Mouse (Mus musculus) left cerebral cortex, postnatal 4 days (tissue): ENCODE data around the gene Gm20388. TPM values are rescaled to one million over a fixed set of nuclear protein-coding genes. Genes with fewer than 3 reads are reported as not detected.

Source experiments
- DNase-seq: peaks from one replicate; pipeline ENCODE4 v3.0.0-alpha.2; 2022
- intact Hi-C: fragments of 180-260 bp; cut with DNase I; formaldehyde crosslinking; loops from one replicate; pipeline ENCODE4 v1.15.1; 2025
- total RNA-seq, 2 experiments: library from RNA; stranded (reverse); gene quantifications; 2 replicates each; pipeline ENCODE4 v1.2.3; 2021

The Gm20388 gene
- total RNA-seq, 2 experiments from 2014 or later = 6.5 to 12.8 TPM

- DNase-seq = no peak
- intact Hi-C loops = no loop called here
These were observed 1092.4 kb downstream of the Gm20388 start for GRCm38 (mm10) chr8:121002871-121003539.

DNA sequence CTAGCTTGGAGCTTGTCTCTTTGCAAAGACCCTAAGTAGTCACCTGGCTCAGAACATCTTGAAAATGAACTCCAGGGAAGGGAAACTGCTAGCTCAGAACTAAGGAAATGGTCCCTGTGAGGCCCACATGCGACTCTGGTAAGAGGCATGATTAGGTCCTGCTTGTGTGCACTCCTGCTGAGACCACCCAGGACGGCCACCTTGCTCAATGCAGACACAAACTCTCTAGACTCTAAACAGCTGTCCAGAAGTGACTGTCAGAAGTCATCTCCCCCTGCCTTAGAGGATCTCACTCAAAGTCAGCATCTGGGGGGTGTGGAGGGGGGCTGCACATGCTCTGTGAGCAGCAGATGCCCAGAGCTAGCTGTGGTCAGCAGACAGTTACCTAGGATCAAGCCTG lies 1093.0 kb downstream of the Gm20388 start:
- intact Hi-C loops = no loop called here
- no peak for DNase-seq

DNA sequence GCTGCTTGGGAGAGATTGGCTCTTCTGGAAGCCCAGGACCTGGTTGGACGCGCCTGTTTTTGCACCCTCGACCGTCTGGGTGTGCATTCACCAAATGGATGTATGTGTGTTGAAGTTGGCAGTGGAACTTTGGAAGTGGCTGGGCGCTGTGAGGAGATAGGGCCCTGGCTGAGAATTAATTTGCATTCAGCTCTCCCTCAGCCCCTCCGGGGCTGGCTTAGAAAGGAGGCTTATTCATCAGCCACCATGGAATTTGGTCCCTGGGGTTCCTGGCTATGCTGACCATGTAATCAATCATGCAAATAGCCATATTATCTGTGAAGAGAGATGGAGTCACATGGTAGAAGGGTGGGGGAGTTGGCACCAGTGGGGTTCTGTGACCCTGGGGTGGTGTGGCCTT lies 1102.7 kb downstream of the Gm20388 start:
- peak; percentile 24 for DNase-seq
- intact Hi-C loops = no loop called here

DNA sequence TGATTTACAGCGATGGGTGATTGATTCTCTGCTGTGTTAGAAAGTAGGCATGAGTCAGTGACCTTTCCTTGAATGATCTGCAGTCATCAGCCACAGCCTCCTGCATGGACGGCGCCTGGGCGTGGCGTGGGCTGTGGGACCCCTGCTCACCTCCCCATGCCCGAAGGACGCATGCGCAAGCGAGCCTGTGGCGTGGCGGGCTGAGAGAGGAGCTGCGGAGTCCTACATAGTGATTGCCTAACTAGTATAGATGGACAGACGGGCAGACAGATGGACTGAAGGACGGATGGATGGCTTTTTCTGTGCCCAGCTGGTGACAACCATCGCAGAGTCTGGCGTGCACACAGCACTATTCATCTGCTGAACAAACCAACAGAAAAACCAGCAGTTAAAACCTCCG lies 1106.0 kb downstream of the Gm20388 start:
- intact Hi-C loops = no loop called here
- no peak for DNase-seq

- no peak for DNase-seq
- intact Hi-C loops = no loop called here
These were observed 1107.6 kb downstream of the Gm20388 start for GRCm38 (mm10) chr8:121018236-121018635.

GRCm38 (mm10) chr8:121021488-121021887 lies 1110.8 kb downstream of the Gm20388 start:
- intact Hi-C loops = no loop called here
- no peak for DNase-seq

DNA sequence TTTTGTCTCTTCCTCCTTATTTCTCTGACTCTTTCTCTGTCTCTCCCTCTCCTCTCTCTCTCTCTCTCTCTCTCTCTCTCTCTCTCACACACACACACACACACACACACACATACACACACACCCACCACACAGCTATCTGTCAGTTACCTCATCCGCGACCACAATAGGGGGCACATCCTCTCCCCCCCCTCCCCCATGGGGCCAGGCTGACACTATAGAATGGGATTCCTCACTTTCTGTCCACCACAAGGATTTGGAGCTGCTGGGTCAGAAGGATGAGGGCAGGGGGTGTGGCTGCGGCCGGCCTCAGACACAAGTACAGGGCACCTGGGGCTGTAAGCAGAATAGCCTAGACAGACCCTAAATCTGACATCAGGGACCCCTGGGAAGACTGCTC lies 1112.4 kb downstream of the Gm20388 start:
- intact Hi-C loops = no loop called here
- no peak for DNase-seq

GRCm38 (mm10) chr8:121023736-121024135 lies 1113.1 kb downstream of the Gm20388 start:
- DNase-seq = no peak
- intact Hi-C loops = no loop called here

- intact Hi-C loops = no loop called here
- DNase-seq = no peak
These were observed 1114.8 kb downstream of the Gm20388 start for GRCm38 (mm10) chr8:121025486-121025885.

DNA sequence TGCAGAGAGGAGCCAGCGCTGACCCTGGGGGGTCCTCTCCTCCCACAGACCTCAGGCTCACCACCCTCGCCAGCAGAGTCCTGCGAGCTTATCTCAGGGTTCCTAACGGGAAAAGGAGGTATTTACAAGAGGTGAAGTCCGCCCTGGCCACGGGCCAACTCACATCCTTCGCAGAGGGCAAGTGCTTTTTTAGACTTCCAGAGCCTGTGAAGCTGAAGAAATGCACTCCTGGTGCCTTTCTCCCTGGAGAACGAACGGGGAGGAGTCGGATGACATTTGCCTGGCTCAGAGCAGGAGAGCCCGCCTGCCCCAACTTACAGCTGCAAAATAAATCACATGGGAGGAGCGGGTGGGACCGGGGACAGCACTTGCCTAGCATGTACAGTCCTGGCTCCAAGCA lies 1117.1 kb downstream of the Gm20388 start:
- DNase-seq = peak; percentile 35

DNA sequence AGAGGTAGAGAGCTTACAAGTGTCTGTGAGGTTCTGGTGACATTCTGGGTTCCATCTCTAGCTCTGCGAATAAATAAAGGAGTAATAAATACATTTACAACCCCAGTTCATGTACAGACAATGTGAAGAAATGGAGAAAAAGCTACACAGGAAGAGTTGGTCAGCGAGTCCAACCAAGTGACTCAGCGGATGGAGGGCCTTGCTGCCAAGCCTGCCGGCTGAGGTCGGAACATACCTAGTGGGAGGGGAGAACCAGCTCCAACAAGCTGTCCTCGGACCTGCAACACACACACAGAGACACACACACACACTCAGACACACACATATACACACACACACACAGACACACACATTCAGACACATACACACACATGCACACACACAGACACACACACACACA lies 1118.4 kb downstream of the Gm20388 start:
- intact Hi-C loops = no loop called here

More for the DNA sequence above, 1117.1 kb downstream of the Gm20388 start:
- intact Hi-C loops = no loop called here

DNA sequence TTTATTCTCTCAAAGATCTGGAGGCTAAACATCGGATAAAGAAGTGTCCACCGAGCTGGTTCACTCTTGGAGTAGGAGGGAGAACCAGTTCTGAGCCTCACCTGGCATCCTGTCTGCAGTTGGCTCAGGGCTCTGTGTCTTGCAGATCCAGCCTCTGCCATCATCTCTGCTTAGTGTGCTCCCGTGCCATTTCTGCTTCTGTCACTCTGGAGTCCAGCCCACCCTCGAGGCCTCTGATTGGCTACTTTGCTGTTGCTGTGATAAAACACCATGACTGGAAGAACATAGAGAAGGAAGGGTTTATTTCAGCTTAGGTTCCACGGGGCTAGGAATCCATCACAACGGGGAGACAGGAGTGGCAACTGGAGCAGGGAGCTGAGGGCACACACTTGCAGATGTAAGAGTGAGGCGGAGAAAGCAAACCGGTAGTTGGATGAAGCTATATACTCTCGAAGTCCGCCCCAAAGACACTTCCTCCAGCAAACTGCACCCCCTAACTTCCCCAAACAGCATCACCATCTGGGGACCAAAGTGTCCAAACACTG lies 1119.9 kb downstream of the Gm20388 start:
- peak; percentile 46 for DNase-seq
- intact Hi-C loops = no loop called here

More for the DNA sequence above, 1118.4 kb downstream of the Gm20388 start:
- DNase-seq = no peak

DNA sequence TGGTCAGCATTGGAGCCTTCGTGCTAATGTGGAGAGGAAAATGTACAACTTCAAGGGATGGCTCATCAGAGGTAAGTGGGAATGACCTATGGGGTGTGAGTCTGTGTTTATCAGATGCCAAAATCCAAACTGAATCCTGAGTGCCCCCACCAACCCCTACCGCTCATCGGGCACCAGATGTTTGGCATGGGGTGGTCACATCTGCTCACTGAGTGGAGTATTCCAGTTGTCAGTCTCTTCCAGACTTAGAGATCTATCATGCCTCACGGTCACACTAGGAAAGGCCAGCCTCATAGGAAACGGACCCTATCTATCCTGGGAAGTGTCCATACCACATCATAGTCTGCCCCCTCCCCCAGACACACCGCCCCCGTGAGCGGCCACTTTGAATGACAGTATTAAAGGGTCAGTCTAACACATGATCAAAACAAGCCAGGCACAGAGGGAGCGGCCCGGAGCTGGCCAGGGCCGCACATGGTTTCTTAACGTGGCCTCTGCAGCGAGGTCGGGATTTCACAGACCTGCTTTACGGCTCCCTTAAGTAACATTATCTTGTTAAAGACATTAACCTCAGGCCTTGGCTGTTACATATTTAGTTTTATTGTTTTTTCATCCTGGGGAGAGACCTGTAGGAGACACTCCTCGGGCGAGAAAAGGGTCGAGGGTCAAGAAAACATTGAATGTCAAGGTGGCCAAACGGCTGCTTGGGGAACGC lies 1122.8 kb downstream of the Gm20388 start:
- no peak for DNase-seq

GRCm38 (mm10) chr8:121035611-121036010 lies 1125.0 kb downstream of the Gm20388 start:
- no peak for DNase-seq
- intact Hi-C loops = no loop called here

More for the DNA sequence above, 1122.8 kb downstream of the Gm20388 start:
- intact Hi-C loops = no loop called here

GRCm38 (mm10) chr8:121043719-121044440 lies 1133.2 kb downstream of the Gm20388 start:
- no peak for DNase-seq
- intact Hi-C loops = no loop called here

DNA sequence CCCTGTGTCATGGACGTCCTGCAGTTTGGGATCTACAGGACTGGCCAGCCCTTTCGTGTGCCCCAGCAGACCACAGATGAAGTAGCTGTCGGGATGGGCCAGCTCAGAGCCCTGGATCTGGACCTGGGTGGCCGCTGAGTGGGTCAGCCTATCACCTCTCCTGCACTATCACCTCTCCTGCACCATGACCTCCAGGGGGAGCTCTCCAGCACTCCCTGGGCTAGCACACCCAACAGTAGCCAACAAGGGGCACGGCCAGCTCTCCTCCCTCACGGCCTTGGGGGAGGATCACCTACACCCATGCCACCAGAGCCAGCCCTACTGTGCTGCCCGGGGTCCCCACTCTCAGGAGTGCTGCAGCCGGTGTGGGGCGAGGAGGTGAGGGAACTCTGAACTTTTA lies 1136.8 kb downstream of the Gm20388 start:
- intact Hi-C loops = no loop called here
- no peak for DNase-seq

GRCm38 (mm10) chr8:121058081-121058480 lies 1147.4 kb downstream of the Gm20388 start:
- intact Hi-C loops = no loop called here
- DNase-seq = no peak

- intact Hi-C loops = no loop called here
- no peak for DNase-seq
These were observed 1148.5 kb downstream of the Gm20388 start for GRCm38 (mm10) chr8:121059098-121059497.

DNA sequence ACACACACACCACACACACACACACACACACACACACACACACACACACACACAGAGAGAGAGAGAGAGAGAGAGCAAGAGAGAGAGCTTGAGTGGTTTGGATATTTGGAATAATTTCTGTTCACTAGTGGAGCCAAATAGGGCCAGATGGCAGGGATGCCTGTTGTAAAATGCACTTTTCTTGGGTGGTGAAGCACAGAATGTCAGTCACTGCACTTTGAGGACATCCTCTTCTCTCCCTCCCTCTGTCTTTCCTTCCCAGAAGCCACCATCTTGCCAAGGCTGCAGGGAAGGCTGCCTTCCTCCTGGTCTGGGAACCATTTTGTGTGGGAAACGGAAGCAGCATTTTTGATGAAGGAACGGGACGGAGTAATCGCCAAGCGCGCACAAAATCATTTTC lies 1151.9 kb downstream of the Gm20388 start:
- intact Hi-C loops = no loop called here
- DNase-seq = no peak

GRCm38 (mm10) chr8:121063649-121064048 lies 1153.0 kb downstream of the Gm20388 start:
- intact Hi-C loops = no loop called here
- DNase-seq = no peak

DNA sequence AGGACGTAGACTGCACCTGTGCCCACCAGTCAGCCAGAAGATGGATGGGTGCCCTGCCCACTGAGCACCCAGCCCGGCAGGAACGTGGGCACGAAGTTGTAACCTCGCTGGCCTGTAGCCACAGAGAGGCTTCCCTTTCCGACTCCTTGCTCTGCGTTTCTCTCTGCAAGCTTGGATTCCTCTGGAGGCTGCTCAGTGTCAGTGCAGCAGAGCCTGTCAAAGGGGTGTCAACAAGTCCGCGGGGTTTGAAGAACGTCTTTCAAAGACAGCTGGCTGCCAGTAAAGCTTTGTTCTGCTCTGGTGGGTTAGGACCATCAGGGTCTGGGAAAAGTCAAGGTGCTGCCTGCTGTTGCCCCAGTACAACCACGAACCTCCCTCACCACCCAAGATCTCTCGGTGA lies 1160.8 kb downstream of the Gm20388 start:
- intact Hi-C loops = no loop called here
- DNase-seq = no peak
